Mouse (Mus musculus) erythroblast, embryonic 14.5 days (primary cell): ENCODE data around the gene Macf1. TPM values are rescaled to one million over a fixed set of nuclear protein-coding genes. Genes with fewer than 3 reads are reported as not detected.
"Not testable (repeated sequence)": the region's sequence is repeated elsewhere in the genome, so short reads cannot be mapped to it uniquely, and the experiment has no call there.

Experiments
- H3K27me3 ChIP-seq: 2 replicates; pipeline ENCODE4 v1.6.1; 2012; ENCODE audit warnings: inconsistent platforms; ENCODE audit not compliant: control insufficient read depth
- H3K36me3 ChIP-seq: 2 replicates; pipeline ENCODE4 v1.6.1; 2012; ENCODE audit warnings: mild to moderate bottlenecking, inconsistent platforms; ENCODE audit not compliant: control insufficient read depth
- H3K4me1 ChIP-seq: 2 replicates; pipeline ENCODE4 v1.6.1; 2012; ENCODE audit warnings: inconsistent platforms; ENCODE audit not compliant: control insufficient read depth
- H3K4me3 ChIP-seq: replicated peaks from 2 replicates; pipeline ENCODE3; 2012; ENCODE audit warnings: moderate library complexity, mild to moderate bottlenecking, inconsistent platforms
- H3K9me3 ChIP-seq: 2 replicates; pipeline ENCODE4 v1.6.1; 2012; ENCODE audit warnings: low read length, inconsistent platforms, mixed read lengths; ENCODE audit not compliant: control insufficient read depth
- GATA1 ChIP-seq: IDR thresholded peaks from 2 replicates; pipeline ENCODE4 v1.6.1; 2012; ENCODE audit warnings: low read length, inconsistent platforms, mixed read lengths
- TAL1 ChIP-seq: IDR thresholded peaks from 3 replicates; pipeline ENCODE4 v1.6.1; 2012; ENCODE audit warnings: low read length, inconsistent platforms, mixed read lengths
- polyA plus RNA-seq: library from polyadenylated mRNA; stranded (reverse); fragments of >175 nt; gene quantifications from 2 replicates; pipeline ENCODE4 v1.2.3, GENCODE M21; 2012

The Macf1 gene
- polyA plus RNA-seq, 1 experiment = 5.5 TPM

DNA sequence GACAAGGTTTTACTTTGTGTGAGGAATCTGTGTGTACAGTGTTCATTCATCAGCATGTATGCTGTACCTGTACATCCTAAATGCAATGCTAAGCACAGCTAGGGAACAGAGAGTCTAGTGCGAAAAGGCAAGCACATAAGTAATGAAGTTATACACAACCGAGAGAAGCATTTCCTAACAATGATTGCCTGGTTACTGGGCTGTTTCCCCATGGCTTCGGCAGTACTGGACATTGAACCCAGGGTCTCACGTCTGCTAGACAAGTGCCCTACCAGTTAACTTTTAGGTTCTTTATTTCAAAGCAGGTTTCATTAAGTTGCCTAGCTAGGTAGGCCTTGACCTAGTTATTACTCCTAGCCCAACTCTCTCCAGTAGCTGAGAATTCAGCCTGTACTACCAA, 36.5 kb downstream of the Macf1 start:
- Histone ChIP-seq H3K27me3 (no peaks in the 10 kb centered on the region), H3K4me3 (no peak overlapping the region), H3K9me3 (no peaks in the 10 kb centered on the region), H3K4me1 (peaks cover 7% of the 10 kb centered on the region), H3K36me3 (no peaks in the 10 kb centered on the region; the same call in 1 of the 2 replicates)
- TF ChIP-seq GATA1 (no peak), TAL1 (no peak)

DNA sequence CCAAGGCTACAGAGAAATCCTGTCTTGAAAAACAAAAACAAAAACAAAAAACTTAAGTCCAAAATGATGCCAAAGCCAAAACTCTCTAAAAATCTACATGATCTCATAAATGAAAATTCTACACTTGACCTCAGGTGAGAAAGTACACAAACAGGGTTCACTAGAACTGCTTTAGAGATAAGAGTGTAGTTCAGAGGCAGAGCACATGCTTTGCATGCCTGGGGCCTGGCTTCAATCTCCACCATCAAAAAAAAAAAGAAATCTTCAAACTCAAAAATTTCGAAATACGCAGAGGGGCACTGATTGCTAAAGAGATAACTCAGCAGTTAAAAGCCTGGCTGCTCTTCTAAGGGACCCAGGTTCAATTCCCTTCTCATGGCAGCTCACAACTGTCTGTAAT, 37.1 kb downstream of the Macf1 start:
- no peak overlapping the region for H3K4me3 ChIP-seq
- no peaks in the 10 kb centered on the region for H3K27me3 ChIP-seq
- TF ChIP-seq GATA1 (no peak), TAL1 (no peak)
- H3K9me3 ChIP-seq = no peaks in the 10 kb centered on the region
- no peaks in the 10 kb centered on the region; the same call in 1 of the 2 replicates for H3K36me3 ChIP-seq
- peaks cover 6% of the 10 kb centered on the region for H3K4me1 ChIP-seq

DNA sequence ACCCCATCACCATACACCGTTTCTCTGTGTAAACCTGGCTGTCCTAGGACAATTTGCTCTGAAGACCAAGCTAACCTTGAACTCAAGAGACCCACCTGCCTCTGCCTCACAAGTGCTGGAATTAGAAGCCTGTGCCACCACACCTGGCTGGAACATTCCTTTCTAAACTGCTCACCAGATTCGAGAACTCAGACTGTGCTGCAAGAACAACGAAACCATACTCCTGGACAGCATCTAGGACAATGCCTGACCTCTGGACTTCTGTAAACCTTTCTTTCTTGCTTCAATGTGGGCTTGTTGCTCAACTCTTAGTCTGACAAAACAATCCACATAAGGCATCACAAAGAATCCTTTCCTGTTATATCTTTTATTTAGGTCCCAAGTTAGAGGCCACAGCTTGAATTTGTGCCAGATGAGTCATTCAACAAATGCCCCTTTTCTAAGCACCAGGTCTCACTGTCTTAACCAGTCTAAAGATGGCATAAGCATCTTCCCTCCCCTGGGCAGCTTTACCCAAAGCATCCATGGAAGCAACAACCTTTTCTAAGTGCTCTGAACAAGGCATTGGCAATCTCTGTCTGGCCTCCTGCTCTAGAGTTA, 38.8 kb downstream of the Macf1 start:
- no peak overlapping the region for H3K4me3 ChIP-seq
- no peaks in the 10 kb centered on the region for H3K9me3 ChIP-seq
- TF ChIP-seq GATA1 (no peak), TAL1 (no peak)
- no peaks in the 10 kb centered on the region for H3K27me3 ChIP-seq
- peaks cover 4% of the 10 kb centered on the region for H3K4me1 ChIP-seq
- H3K36me3 ChIP-seq = no peaks in the 10 kb centered on the region; the same call in 1 of the 2 replicates

DNA sequence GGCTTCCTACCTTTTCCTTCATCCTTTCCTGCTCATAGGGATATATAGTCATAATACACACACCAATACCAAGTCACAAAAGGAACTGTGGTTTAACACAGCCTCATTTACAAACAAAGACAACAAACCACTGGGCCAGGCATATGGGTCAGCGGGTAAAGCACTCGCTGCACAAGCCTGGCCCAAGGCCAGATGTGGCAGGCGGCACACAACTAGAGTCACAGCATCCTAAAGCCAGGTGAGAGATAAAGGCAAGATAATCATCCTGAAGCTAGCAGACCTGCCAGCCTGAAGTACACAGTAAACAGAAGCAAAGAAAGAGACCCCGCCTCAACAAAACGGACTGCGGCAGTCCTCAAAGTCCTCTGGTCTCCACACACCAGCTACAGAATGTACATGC, 40.6 kb downstream of the Macf1 start:
- Histone ChIP-seq H3K27me3 (no peaks in the 10 kb centered on the region), H3K9me3 (no peaks in the 10 kb centered on the region), H3K4me3 (no peak overlapping the region), H3K36me3 (no peaks in the 10 kb centered on the region; the same call in 1 of the 2 replicates), H3K4me1 (peaks cover 4% of the 10 kb centered on the region)
- TF ChIP-seq GATA1 = no peak
- TF ChIP-seq TAL1 = no peak

DNA sequence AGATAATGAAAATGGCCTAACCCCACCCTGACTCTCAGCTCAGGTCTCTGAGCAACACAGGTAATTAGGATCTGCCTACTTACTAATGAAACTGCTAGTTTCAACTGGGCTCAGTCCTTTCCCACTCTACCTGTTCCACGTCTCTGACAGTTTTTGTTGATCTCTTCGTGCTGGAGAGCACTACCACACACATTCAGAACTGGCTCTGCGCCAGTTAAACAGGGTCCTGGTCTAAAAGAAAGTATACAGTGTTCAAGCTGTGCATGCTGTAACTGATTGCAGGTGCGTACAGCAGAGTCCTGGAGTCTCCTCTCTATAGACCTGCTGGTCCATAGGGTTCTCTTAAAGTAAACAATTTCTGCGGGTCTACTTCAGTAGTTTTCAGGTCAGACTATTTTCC, 41.3 kb downstream of the Macf1 start:
- TF ChIP-seq TAL1 (no peak), GATA1 (no peak)
- H3K36me3 ChIP-seq = no peaks in the 10 kb centered on the region; the same call in 1 of the 2 replicates
- no peaks in the 10 kb centered on the region for H3K27me3 ChIP-seq
- no peak overlapping the region for H3K4me3 ChIP-seq
- peaks cover 3% of the 10 kb centered on the region for H3K4me1 ChIP-seq
- peaks cover 3% of the 10 kb centered on the region for H3K9me3 ChIP-seq

DNA sequence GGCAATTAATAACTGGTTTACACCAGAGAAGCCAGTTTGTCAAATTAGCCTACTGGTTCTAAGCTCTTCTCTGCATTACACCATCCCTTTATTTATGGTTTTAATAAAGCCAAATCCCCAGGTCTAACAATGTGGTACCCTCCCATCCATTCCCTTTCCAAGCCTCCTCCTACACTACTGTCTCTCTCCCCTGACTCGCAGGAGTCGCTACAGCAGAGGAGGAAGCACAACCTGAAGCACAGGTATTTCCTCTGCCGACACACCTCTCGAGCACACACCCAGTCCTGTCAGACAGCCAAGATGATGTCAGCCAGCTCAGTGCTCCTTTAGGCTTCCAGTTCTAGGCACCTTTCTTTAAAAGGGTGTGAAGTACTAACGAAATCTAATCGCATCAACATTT, 47.0 kb downstream of the Macf1 start:
- H3K27me3 ChIP-seq = no peaks in the 10 kb centered on the region

DNA sequence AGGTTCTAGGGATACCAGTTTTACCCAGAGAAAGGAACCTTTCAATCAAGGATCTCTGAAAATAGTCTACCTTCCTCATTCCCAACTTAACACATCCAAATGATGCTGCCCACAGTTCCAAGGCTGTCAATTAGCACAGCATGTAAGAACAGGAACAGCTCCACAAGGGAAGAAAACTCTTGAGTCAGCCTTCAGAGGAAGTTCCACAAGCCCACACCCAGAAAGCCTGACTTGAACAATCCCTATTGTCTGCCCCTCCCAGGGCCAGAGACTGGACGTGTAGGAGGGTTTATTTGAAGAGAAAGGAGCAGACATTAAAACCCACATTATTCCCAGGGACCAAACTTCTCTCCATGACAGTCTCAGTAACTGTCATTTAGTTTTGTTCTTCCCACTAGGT, 48.7 kb downstream of the Macf1 start:
- no peaks in the 10 kb centered on the region for H3K36me3 ChIP-seq
- H3K4me1 ChIP-seq = peaks cover 9% of the 10 kb centered on the region
- peaks cover 3% of the 10 kb centered on the region for H3K9me3 ChIP-seq
- H3K27me3 ChIP-seq = no peaks in the 10 kb centered on the region
- TF ChIP-seq GATA1 (no peak), TAL1 (no peak)
- no peak overlapping the region for H3K4me3 ChIP-seq

More for the DNA sequence above, 47.0 kb downstream of the Macf1 start:
- Histone ChIP-seq H3K4me3 (no peak overlapping the region), H3K36me3 (no peaks in the 10 kb centered on the region), H3K4me1 (0 out of 2 replicates have a peak, but pooled peaks cover 5% of the 10 kb centered on the region), H3K9me3 (peaks cover 3% of the 10 kb centered on the region)
- TF ChIP-seq GATA1 (no peak), TAL1 (no peak)

DNA sequence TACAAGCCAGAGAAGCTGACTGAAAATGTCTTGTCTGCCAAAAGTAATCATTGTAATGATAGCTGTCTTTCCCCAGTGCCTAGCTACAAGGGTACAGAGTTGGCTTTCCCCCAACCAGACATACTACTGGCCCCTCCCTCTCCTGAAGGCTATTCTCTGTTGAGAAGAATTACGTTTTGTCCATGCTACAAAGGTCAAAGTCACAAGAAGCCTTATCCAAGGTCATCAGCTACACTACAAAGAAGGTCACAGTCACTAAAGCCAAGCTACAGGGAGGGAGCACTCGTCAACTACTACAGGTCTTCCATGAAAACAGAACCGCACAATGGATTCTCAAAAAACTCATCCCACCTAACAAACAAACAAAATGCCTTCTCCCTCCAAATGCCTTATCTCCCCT, 49.7 kb downstream of the Macf1 start:
- H3K36me3 ChIP-seq = no peaks in the 10 kb centered on the region
- H3K9me3 ChIP-seq = peaks cover 3% of the 10 kb centered on the region
- peaks cover 9% of the 10 kb centered on the region for H3K4me1 ChIP-seq
- TF ChIP-seq TAL1 = no peak
- TF ChIP-seq GATA1 = no peak
- H3K27me3 ChIP-seq = no peaks in the 10 kb centered on the region
- H3K4me3 ChIP-seq = no peak overlapping the region

DNA sequence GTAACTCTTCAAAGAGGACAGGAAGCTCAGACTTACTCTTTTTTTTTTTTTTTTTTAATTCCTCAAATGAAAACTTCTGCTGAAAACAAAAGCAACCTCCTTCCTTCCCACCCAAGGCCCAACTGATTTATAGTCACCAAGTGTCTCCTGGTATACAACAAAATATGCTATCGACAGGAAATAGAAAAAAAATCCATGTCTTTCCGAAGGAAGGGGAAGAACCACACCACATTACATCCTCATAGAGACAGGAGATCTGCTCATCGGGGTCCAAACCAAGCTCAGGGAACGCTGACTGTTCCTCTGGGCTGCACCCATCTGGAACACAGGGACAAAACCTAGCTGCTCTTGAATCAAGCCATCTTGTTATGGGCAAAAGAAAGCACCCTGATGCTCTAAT, 50.3 kb downstream of the Macf1 start:
- no peak overlapping the region for H3K4me3 ChIP-seq
- TF ChIP-seq GATA1 = no peak
- TF ChIP-seq TAL1 = no peak
- H3K36me3 ChIP-seq = no peaks in the 10 kb centered on the region
- H3K9me3 ChIP-seq = peaks cover 3% of the 10 kb centered on the region
- no peaks in the 10 kb centered on the region for H3K27me3 ChIP-seq
- peaks cover 9% of the 10 kb centered on the region for H3K4me1 ChIP-seq

DNA sequence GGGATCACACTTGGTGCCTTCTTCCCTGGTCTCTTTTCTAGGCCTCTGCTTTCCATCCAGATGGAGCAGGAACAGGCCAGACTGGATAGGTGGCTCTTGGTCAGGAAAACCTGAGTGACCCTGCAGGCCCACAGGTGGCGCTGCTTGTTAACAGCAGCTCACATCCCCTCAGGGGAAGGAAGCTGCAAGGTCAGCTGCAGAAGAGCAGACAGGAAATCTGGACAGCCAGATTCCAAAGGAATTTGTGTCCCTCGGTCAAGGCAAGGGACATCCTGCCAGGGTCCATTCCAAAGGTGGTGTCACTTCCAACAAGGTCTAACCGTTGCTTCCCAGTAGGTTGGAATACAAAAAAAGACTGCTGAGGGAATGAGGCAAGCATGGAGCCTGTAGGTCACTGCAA, 50.8 kb downstream of the Macf1 start:
- TF ChIP-seq GATA1 (no peak), TAL1 (no peak)
- H3K36me3 ChIP-seq = no peaks in the 10 kb centered on the region
- peaks cover 2% of the 10 kb centered on the region for H3K9me3 ChIP-seq
- H3K27me3 ChIP-seq = no peaks in the 10 kb centered on the region
- H3K4me1 ChIP-seq = peaks cover 9% of the 10 kb centered on the region
- no peak overlapping the region for H3K4me3 ChIP-seq

DNA sequence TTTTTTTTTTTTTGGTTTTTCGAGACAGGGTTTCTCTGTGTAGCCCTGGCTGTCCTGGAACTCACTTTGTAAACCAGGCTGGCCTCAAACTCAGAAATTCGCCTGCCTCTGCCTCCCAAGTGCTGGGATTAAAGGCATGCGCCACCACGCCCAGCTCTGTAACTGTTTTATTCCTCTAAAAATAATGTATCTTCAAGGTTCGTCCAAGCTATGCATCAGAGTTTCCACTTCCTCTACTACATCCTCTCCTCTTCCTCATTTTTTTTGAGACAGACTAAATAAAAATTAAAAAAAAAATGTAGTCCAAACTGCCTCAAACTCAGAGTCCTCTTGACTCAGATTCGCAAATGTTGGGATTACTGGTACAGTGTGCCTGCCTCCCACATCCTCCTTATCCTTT, 52.0 kb downstream of the Macf1 start:
- H3K9me3 ChIP-seq, H3K4me1 ChIP-seq, H3K4me3 ChIP-seq, H3K27me3 ChIP-seq, H3K36me3 ChIP-seq: not testable (repeated sequence)
